Mouse (Mus musculus) intestine, embryonic 14.5 days (tissue): ENCODE measurements around the gene Ccnj. TPM values are rescaled to one million over a fixed set of nuclear protein-coding genes. Genes with fewer than 3 reads are reported as not detected.

Experiments used
- microRNA-seq: library from miRNA; unstranded; fragments of <30 nt; microRNA quantifications from one replicate; pipeline ENCODE4, GENCODE M21; 2016
- polyA plus RNA-seq: library from polyadenylated mRNA; unstranded; fragments of >200 nt; fragmentation: Nextera tagmentation; extraction: Ambion mirVana; gene quantifications from 2 replicates; pipeline ENCODE4 v1.2.1, GENCODE M21; 2014

Gene Ccnj
- polyA plus RNA-seq, 1 experiment from 2014 or later = 10.3 TPM

Small RNA genes within 50 kb of the gene (microRNA-seq; reads per million reads assigned to microRNA genes)
- 0.59 reads per million for gene Mir8092

Other genes starting within 250 kb of the Ccnj start
- 119 and 127 TPM in 2 replicates for gene Aldh18a1, start 242.8 kb upstream of the Ccnj start, polyA plus RNA-seq
- 11.8 and 12.7 TPM in 2 replicates for gene Tctn3, start 219.0 kb upstream of the Ccnj start, polyA plus RNA-seq
- gene Entpd1, start 218.9 kb upstream of the Ccnj start, polyA plus RNA-seq = 10.6 and 11.7 TPM in 2 replicates
- gene Cc2d2b, start 82.5 kb upstream of the Ccnj start, polyA plus RNA-seq = 0.07 and 0.15 TPM in 2 replicates
- gene Zfp518a, start 63.4 kb downstream of the Ccnj start, polyA plus RNA-seq = 15.9 and 16.4 TPM in 2 replicates
- gene Blnk, start 163.3 kb downstream of the Ccnj start, polyA plus RNA-seq = 17.8 and 21.5 TPM in 2 replicates
- not detected in 2 replicates for gene Dntt, start 198.0 kb downstream of the Ccnj start, polyA plus RNA-seq
- not detected in 2 replicates for gene Opalin, start 245.8 kb downstream of the Ccnj start, polyA plus RNA-seq